Mouse (Mus musculus) neural tube, embryonic 14.5 days (tissue): Measurements from ENCODE around the gene Gpr85. TPM values are rescaled to one million over a fixed set of nuclear protein-coding genes. Genes with fewer than 3 reads are reported as not detected.
"Not testable (repeated sequence)": the region's sequence is repeated elsewhere in the genome, so short reads cannot be mapped to it uniquely, and the experiment has no call there.

Source experiments
- ATAC-seq: fragments of 200-750 bp; cut with Nextera tagmentation; 2 replicates; pipeline ENCODE4 v1.8.0; 2017; ENCODE audit warnings: low read depth, mild to moderate bottlenecking, moderate TSS enrichment, moderate library complexity
- H3K27ac ChIP-seq: fragments of 300-500 bp; sonication (generic); 2 replicates; pipeline ENCODE4 v1.5.1; 2014; ENCODE audit warnings: low read depth, mild to moderate bottlenecking, control low read depth, low read length, moderate library complexity, mixed read lengths
- H3K27me3 ChIP-seq: fragments of 300-500 bp; sonication (generic); 2 replicates; pipeline ENCODE4 v1.6.1; 2014; ENCODE audit warnings: low read length; ENCODE audit not compliant: control insufficient read depth, insufficient read depth
- H3K36me3 ChIP-seq: fragments of 300-500 bp; sonication (generic); 2 replicates; pipeline ENCODE4 v1.6.1; 2014; ENCODE audit warnings: low read length, mixed read lengths; ENCODE audit not compliant: control insufficient read depth, insufficient read depth
- H3K4me1 ChIP-seq: fragments of 300-500 bp; sonication (generic); 2 replicates; pipeline ENCODE4 v1.6.1; 2014; ENCODE audit warnings: low read length; ENCODE audit not compliant: control insufficient read depth, insufficient read depth
- H3K4me2 ChIP-seq: fragments of 300-500 bp; sonication (generic); 2 replicates; pipeline ENCODE4 v1.6.1; 2014; ENCODE audit warnings: mild to moderate bottlenecking, low read depth, low read length, control low read depth
- H3K4me3 ChIP-seq: fragments of 300-500 bp; sonication (generic); 2 replicates; pipeline ENCODE4 v1.5.1; 2014; ENCODE audit warnings: low read depth, low read length, control low read depth, mixed read lengths
- H3K9ac ChIP-seq: fragments of 300-500 bp; sonication (generic); replicated peaks from 2 replicates; pipeline ENCODE4 v1.6.1; 2014; ENCODE audit warnings: low read depth, mild to moderate bottlenecking, control low read depth, low read length, mixed read lengths
- H3K9me3 ChIP-seq: fragments of 300-500 bp; sonication (generic); 2 replicates; pipeline ENCODE4 v1.6.1; 2016; ENCODE audit warnings: low read length; ENCODE audit not compliant: control insufficient read depth
- WGBS: fragments of 180-500 bp; shearing (Covaris S2); extraction: QIAGEN DNeasy Blood & Tissue Kit; methylation state at CpG from one replicate; pipeline ENCODE4 v1.1.7; 2014; 5-methylcytosine and 5-hydroxymethylcytosine counted together
- polyA plus RNA-seq: library from polyadenylated mRNA; unstranded; fragments of >200 nt; fragmentation: Nextera tagmentation; extraction: Ambion mirVana; gene quantifications from 2 replicates; pipeline ENCODE4 v1.2.1, GENCODE M21; 2014

Gene Gpr85
- polyA plus RNA-seq, 1 experiment from 2014 or later = 146 TPM

- no peak overlapping the region for H3K27ac ChIP-seq
- no peak overlapping the region for H3K9ac ChIP-seq
- WGBS = 92% methylated on average over 1 of the region's 1 CpGs
- H3K4me2 ChIP-seq = no peak overlapping the region
- H3K4me1 ChIP-seq = no peaks in the 10 kb centered on the region
- no peaks in the 10 kb centered on the region for H3K36me3 ChIP-seq
- no peaks in the 10 kb centered on the region for H3K9me3 ChIP-seq
- no peak overlapping the region for H3K4me3 ChIP-seq
- H3K27me3 ChIP-seq = no peaks in the 10 kb centered on the region
- no peak for ATAC-seq
These were observed 20.9 kb upstream of the Gpr85 start for GRCm38 (mm10) chr6:13860596-13860995.

DNA sequence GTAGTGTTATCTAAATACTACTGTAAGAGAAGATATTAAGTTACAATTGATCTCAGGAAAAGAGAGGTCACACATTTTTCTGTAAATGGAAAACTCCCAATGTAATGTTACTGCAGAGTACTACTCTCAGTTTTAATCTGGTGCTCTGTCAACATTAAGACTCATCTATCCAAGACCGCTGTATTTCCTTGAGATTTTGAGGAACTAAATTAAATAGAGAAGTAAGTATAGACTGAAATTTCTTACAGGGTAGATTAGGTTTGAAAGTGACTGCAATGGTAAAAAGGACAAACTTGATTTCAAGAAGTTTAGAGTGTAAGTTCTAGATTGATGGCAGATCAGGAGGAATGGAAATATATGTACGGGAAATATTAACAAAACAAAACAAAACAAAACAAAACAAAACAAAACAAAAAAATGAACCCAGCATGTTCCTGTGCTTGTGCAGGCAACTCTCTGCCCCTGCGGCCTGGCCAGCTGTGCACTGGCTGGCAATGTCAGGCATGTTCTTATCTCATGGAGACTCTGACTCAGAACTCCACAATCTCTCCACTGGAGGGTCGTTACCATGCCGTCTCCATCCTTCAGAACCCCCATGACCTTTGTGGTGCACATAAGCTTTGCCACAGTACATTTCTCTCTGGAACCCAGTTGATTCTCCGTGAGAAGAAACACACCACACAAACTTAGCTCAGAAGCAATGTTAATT lies 20.3 kb upstream of the Gpr85 start:
- Histone ChIP-seq H3K27ac (no peak overlapping the region), H3K27me3 (no peaks in the 10 kb centered on the region), H3K9ac (no peak overlapping the region), H3K9me3 (no peaks in the 10 kb centered on the region), H3K36me3 (no peaks in the 10 kb centered on the region), H3K4me2 (no peak overlapping the region), H3K4me3 (no peak overlapping the region), H3K4me1 (no peaks in the 10 kb centered on the region)
- 88% methylated on average over 6 of the region's 6 CpGs for WGBS
- ATAC-seq = no peak

DNA sequence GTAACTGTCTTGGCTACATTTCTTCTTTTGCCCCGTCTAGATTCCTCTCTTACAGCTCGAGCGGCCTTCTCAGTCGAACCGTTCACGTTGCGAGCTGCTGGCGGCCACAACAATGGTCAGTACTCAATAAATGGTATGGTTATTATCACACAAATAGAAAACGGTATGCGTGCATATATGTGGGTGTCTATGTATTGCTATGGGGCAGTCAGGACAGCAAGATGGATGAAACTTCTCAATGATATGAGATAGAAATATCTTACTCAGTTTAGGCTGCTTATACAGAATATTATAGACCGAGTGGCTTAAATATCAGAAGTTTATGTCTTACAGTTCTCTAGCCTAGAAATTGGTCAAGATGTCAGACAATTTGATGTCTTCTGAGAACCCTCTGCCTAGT lies 14.5 kb upstream of the Gpr85 start:
- no peak for ATAC-seq
- H3K4me1 ChIP-seq = no peaks in the 10 kb centered on the region
- no peak overlapping the region for H3K9ac ChIP-seq
- no peaks in the 10 kb centered on the region for H3K27me3 ChIP-seq
- 29% methylated on average over 10 of the region's 11 CpGs for WGBS
- no peaks in the 10 kb centered on the region for H3K36me3 ChIP-seq
- H3K4me2 ChIP-seq = no peak overlapping the region; the same call in 1 of the 2 replicates
- H3K9me3 ChIP-seq = no peaks in the 10 kb centered on the region
- H3K4me3 ChIP-seq = no peak overlapping the region
- no peak overlapping the region for H3K27ac ChIP-seq

- Histone ChIP-seq H3K27me3 (no peaks in the 10 kb centered on the region), H3K4me1 (no peaks in the 10 kb centered on the region), H3K4me2 (no peak overlapping the region), H3K9me3 (no peaks in the 10 kb centered on the region), H3K9ac (no peak overlapping the region), H3K36me3 (no peaks in the 10 kb centered on the region), H3K4me3 (no peak overlapping the region), H3K27ac (no peak overlapping the region)
- 71% methylated on average over 4 of the region's 4 CpGs for WGBS
- no peak for ATAC-seq
These were observed 13.5 kb upstream of the Gpr85 start for GRCm38 (mm10) chr6:13853244-13853643.

- H3K4me1 ChIP-seq, H3K9me3 ChIP-seq, H3K27me3 ChIP-seq, H3K4me3 ChIP-seq, ATAC-seq, H3K4me2 ChIP-seq, H3K27ac ChIP-seq, H3K36me3 ChIP-seq, H3K9ac ChIP-seq: not testable (repeated sequence)
- 97% methylated on average over 1 of the region's 1 CpGs for WGBS
These were observed 6.3 kb upstream of the Gpr85 start for GRCm38 (mm10) chr6:13846031-13846430.

DNA sequence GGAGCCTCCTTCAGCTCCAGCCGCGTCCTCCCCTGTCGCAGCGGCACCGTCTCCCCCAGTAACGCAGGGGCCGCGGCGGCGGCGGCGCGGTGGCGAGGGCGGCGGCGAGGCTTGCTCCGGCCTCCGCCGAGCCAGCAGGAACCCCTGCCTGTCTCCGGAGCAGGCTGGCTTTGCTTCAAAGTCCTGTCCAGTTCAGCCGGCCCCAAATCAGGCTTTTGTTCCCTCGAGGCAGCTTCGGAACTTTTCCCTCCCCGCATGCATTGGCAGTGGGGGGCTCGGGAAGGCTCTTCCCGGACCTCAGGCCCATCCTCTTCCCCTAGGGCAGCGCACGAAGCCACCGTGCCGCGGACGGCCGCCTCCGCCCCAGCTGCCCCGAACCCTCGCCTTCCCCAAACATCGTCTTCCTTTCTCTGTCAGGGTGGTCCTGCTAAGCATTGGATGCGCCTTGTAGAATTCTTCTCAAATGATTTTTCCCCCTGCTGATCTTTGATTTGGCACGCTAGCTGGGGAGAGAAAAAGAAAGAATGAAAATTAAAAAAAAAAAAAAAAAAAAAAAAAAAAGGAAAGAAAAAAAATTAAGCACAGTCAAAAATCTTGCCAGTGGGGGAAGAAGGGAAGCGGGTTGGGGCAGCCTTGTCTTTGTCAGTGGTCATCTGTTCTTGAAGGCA lies 931 bp downstream of the Gpr85 start:
- Histone ChIP-seq H3K4me1 (0 out of 2 replicates have a peak, but pooled peaks cover 6% of the 10 kb centered on the region), H3K4me3 (peak overlapping the region; percentile 81), H3K4me2 (peak overlapping the region; percentile 89), H3K9me3 (no peaks in the 10 kb centered on the region), H3K27me3 (no peaks in the 10 kb centered on the region), H3K27ac (peak overlapping the region; percentile 100), H3K36me3 (no peaks in the 10 kb centered on the region), H3K9ac (peak overlapping the region; percentile 99)
- WGBS = under 1% methylated on average over 41 of the region's 41 CpGs
- peak; percentile 88 for ATAC-seq

DNA sequence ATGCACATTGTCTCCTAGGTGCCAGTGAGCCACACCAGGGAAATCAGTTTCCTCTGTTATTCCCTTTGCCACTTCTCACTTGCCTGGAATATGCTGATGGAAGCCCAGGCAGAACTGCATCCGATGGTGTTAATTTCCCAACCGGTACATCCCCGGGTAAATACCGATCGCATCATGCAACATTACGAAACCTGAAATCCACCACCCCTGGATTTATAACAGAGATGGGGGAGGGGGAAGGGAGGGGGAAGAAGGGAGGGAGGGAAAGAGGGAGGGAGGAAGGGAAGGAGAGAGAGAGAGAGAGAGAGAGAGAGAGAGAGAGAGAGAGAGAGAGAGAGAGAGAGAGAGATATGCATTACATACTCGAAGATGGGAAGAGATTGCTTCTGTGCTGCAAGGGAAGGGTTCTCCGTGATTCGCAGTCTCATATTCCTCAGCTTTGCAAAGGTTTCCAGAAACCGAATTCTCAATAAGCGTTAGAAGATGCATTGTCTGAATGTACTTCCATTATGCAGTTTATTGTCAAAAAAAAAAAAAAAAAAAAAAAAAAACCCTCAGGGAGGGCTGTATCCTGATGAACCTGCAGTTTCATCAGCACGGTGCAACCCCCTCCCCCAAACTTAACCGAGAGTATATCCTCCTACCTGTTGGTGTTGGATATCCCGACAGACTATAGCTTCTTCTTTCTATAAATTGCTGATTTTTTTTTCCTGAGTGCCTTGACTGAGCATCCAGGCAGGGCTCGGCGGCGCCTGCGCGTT lies 1.6 kb downstream of the Gpr85 start:
- H3K9ac ChIP-seq = peak overlapping the region; percentile 99
- under 1% methylated on average over 19 of the region's 19 CpGs for WGBS
- no peaks in the 10 kb centered on the region for H3K9me3 ChIP-seq
- H3K4me3 ChIP-seq = peak overlapping the region; percentile 81
- peaks cover 12% of the 10 kb centered on the region; the same call in 1 of the 2 replicates for H3K4me1 ChIP-seq
- H3K36me3 ChIP-seq = no peaks in the 10 kb centered on the region
- H3K4me2 ChIP-seq = peak overlapping the region; percentile 89
- H3K27me3 ChIP-seq = no peaks in the 10 kb centered on the region
- ATAC-seq = peak; percentile 39
- peak overlapping the region; percentile 100 for H3K27ac ChIP-seq

DNA sequence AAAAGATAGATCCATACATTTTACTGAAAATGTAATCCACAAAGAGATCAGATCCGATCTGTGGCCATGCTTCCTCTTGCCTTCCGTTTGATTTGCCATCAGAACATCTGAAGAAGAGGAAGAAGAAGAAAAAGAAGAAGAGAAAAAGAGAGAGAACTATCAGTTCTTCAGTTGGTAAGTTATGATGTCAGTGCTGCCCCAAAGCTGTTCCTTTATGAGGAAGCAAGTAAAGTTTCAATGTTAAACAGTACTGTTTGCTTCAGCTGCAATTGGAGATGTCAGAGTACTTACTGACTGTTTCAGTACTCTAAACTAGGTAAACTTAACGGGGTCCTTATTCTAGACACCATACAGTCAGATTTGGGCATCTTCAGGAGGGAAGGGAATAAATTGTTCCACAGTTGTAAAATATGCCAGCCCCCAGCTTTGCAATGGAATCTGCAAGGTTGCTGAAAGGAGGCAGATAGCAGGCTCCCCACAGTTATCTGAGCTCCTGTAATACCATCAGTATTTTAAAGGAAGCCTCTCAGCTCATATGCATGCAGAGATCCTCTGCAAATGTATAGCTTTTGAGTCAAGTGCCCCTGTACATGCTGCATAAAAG lies 2.7 kb downstream of the Gpr85 start:
- WGBS = 68% methylated on average over 3 of the region's 3 CpGs
- peak overlapping the region; percentile 100 for H3K27ac ChIP-seq
- ATAC-seq = no peak

More for the DNA sequence above, 2.7 kb downstream of the Gpr85 start:
- Histone ChIP-seq H3K9ac (peak overlapping the region; percentile 99), H3K4me1 (peaks cover 18% of the 10 kb centered on the region), H3K27me3 (no peaks in the 10 kb centered on the region), H3K9me3 (no peaks in the 10 kb centered on the region), H3K4me3 (peak overlapping the region; percentile 81), H3K4me2 (peak overlapping the region; percentile 89), H3K36me3 (no peaks in the 10 kb centered on the region)
